Mouse (Mus musculus): ENCODE results near the gene Plcb3. TPM values are rescaled to one million over a fixed set of nuclear protein-coding genes. Genes with fewer than 3 reads are reported as not detected.
A peak's percentile ranks its signal among the peaks of the same experiment; 100 is the strongest.

The Plcb3 gene
- total RNA-seq, 2 experiments from 2014 or later = 16.4 to 18.4 TPM

DNA sequence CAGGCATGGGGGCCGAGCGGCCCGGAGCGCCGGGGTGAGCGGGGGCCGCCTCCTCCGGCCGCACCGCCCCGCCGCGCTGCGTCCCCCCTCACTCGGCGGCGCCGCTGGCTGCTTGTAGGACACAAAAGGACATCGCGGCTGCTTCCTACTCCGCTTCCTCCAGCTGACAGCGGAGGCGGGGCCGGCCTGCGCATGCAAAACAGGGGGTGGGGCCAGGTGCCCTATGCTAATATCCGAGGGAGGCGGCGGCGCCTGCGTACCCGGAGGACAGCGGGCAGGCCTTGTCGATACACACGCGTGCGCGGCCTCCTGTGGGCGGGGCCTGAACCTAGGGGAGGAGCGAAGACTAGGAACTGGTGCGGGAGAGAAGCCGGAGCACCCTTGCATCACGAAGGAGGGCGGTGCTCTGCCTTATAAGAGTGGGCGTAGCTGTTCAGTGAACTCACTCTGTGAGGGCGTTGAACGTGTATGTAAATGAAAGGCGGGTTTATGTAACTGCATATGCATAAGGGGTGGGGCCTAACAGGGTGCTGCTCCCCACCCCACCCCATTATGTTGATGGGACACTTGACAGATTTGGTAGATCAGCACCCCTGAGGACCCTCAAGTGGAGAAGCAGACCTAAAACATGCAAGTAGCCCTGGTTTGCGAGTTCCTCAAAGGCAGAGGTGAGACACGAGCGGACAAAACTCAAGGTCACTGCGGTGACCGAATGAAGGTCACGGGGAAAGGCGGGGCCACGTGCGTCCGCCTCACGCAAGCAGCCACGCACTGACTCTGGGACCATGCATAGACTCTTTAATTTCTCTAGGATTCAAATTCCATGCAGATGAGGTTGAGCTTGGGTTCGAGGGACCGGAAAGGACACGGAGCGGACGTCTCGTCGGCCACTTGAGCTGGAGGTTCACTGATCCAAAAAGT lies 54.4 kb downstream of the Plcb3 start, which contains the start of gene Esrra:
Gene Esrra (minus strand): TSS at position 167 of the 921 bp plus-strand sequence.
- peak; percentile 99 for DNase-seq (ENCODE audit: low spot score in 2 of 2)

DNA sequence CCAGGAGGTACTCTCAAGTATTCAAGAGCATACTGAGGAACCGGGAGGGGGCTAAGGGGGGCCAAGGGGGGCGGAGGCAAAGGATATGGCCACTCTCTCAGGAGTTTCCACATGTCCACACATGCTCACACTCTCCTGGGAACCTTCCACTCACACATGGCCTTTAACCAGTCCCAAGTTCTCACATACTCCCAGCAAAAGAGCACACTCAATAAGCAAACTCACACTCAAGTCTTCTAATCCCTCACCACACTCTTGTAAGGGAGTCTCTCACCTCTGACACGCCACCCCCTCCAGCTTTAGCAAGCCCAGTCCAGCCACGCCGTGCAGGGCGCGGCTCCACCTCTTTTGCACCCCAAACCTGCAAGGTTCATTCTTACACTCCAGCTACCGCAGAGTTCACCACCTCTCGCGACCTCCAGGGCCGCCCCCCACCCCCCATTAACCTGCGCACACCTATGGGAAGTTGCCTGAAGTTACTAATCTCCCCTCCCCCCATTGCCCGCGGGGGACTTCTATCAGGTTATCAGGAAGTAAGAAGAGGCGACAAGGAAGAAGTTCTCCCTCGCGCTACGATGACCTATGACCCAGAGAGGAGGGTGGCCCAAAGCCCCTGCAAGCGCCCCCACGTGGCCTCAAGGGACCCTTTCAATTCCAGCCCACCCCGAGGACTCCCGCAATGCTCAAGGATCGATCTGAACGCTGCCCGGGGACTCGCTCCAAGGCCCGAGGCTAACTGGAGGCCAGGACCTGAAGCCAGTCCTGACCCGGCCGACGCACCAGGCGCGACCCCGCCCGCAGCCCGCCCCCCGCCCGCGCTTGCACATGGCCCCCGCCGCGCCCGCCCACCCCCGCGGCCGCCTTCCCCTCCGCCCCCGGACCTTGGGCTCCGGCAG lies 55.3 kb downstream of the Plcb3 start:
- DNase-seq (ENCODE audit: low spot score in 2 of 2) = peak in 1 of 2 experiments; percentile 67

DNA sequence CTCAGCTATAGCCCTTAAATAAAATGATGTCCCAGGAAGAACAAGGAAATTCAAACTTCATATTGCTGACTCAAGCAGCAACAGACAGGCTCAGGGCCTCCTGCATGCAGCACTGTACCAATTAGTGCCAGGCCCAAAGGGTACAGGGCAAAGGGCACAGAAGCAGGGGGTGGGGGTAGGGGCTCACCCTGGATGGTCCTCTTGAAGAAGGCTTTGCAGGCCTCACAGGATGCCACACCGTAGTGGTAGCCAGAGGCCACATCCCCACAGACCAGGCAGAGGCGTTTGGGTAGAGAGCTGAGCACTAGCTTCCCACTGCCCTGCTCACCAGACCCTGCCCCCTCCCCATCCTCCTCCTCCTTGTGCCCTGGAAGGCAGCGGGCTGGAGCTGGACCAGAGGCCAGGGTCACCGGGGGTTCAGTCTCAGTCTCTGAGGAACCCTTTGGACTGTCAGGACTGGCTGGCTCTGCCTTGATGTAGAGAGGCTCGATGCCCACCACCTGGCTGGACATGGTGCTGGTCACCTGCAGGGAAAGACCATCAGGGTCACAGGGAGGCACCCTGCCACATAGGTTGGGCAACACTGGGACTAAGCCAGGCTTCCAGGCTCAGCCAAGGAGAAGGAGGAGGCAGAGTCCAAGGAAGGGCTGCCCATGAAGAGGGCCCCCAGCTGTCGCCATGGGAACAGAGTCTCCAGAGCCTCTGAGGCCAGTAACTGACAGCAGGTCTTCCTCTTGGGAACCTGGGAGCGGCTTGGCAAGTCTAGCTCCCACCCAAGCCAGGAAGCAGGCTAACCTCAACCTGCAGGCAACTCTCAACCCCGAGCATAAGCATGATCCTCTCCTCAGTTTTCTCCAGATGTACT lies 56.2 kb downstream of the Plcb3 start:
- no peak for DNase-seq (ENCODE audit: low spot score in 2 of 2)

DNA sequence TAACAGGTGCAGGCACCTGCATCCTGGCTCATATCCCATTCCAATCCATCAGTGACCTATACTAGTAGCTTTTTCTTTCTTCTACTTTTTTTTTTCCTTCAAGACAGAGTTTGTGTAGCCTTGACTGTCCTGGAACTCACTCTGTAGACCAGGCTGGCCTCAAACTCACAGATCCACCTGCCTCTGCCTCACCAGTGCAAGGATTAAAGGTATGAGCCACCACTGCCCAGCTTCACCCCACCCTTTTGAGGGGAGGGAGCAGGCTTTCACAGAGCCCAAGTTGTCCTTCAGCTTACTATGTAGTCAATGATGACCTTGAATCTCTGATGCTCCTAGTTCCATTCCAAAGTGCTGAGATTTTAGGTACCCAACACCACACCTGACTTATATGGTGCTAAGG lies 56.8 kb downstream of the Plcb3 start:
- DNase-seq (ENCODE audit: low spot score in 2 of 2) = no peak

DNA sequence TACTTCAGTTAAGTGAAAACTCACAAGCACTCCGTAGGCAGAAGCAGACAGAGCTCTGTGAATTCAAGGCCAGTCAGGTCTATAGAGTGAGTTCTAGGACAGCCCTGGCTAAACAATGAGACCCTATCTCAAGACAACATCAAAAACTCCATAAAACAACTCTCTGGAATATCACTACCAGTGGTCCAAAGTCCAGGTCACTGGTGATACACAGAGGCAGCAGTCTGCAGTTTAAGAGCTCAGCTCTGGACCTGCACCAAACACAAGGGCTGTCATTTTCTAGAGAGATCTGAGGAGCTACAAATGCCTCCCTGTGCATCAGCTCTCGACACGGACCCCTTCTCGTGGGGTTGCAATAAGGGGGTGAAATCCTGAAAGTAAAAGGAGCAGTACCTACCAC lies 57.9 kb downstream of the Plcb3 start:
- DNase-seq (ENCODE audit: low spot score in 2 of 2) = no peak

DNA sequence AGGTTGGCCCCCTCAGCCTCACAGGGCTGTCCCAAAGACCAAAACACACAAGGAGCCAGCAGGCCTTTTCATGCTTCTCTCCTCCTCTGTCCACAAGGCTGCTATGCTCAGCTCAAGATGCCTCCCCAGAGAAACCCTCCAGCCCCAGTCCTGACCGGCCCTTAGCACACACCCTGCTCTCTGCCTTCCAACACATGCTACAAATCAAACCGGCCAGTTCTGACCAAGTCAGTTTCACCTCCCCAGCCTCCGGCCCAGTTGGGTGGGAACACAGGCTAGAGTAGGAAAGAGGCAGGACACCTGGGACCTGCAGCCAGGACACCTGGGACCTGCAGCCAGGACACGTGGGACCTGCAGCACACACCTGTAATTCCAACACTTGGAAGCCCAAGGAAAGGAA lies 59.8 kb downstream of the Plcb3 start:
- DNase-seq (ENCODE audit: low spot score in 2 of 2) = no peak

DNA sequence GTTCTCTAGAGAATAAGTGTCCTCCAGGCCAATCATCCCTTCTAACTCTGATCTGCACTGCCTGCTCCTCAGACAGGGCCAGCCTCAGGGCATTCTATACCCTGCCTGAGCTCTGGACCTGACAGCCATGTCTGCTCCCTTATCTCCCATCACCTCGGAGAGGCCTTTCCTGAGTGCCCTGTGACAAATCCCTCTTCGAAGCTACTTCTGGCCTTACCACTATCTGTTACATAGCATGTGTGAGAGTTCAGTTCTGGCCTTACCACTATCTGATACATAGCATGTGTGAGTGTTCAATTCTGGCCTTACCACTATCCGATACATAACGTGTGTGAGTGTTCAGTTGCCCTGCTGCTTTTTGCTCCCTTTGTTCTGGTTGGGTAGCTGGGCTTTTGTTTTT lies 61.0 kb downstream of the Plcb3 start:
- DNase-seq (ENCODE audit: low spot score in 2 of 2) = no peak

DNA sequence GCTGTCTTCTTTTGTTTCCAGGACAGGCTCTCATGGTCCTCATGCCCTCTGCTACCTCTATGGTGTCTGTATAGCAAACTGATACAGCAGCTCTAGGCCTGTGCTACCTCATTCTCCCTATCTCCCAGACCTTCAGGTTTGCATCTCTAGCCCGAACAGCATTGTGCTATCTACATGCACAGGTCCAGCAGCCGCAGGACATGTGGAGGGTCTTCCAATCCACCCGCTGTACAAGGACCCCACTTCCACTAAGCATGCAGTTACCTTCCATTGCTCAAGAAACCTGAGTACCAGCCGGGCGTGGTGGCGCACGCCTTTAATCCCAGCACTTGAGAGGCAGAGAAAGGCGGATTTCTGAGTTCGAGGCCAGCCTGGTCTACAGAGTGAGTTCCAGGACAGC lies 61.7 kb downstream of the Plcb3 start:
- no peak for DNase-seq (ENCODE audit: low spot score in 2 of 2)

DNA sequence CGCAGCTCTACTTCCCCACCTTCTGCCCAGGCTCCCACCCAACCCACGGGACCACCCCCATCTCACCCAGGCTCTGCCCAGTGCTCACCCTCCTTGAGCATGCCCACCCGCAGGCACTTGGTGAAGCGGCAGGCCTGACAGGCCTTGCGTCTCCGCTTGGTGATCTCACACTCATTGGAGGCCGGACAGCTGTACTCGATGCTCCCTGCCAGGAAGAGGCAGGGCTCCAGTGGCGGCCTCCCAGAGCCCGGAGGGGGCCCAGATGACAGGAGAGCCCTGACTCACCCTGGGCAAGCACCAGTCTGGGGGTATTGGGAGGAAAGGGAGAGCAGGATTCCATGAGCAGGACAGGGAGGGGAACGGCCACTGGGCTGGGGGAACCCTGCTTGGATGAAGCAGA lies 62.3 kb downstream of the Plcb3 start:
- no peak for DNase-seq (ENCODE audit: low spot score in 2 of 2)

DNA sequence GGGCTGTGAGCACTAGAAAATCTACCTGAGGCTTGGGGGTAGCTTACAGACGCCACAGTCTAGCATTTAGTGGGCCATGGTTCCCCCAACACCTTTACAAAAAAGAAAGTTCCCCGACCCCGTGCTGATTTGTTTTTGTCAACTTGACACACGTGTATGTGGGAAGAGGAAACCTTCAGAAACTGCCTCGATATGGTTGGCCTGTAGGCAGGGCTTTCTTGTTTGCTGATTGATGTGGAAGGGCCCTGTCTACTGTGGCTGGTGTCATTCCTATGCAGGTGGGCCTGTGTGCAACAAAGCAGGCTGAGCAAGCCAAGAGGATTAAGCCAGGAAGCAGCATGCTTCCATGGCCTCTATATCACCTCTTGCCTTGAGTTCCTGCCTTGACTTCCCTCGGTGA lies 63.2 kb downstream of the Plcb3 start:
- no peak for DNase-seq (ENCODE audit: low spot score in 2 of 2)

DNA sequence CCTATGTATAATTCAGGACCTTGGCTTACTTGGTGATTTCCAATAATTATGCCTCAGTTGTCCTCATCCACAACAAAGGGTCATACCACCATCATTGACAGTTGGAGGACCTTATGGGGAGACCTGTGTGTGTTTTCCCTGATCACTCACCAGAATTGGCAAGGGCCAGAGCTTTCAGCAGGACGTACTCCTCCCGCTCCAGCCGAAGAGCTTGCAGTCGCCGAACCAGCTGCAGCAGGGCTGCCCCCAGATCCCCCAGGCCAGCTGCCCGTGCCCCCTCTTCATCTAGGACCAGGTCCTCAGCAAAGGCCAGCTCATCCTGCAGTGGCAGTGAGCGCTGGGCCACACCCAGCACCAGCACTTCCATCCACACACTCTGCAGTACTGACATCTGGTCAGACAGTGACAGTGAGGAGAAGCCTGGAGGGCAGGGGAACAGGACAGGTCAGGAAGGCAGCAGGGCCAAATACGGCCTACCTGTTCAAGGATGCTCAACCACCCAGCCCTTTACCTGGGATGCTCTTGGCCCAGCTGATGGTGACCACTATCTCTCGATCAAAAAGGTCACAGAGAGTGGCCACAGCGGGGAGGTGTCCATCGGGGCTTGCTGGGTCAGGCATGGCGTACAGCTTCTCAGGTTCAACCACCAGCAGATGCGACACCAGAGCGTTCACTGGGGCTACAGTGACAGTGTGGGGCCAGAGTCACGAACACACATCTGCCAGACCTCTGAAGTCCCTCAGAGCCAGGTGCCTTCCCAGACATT lies 63.9 kb downstream of the Plcb3 start:
- DNase-seq (ENCODE audit: low spot score in 2 of 2) = no peak

DNA sequence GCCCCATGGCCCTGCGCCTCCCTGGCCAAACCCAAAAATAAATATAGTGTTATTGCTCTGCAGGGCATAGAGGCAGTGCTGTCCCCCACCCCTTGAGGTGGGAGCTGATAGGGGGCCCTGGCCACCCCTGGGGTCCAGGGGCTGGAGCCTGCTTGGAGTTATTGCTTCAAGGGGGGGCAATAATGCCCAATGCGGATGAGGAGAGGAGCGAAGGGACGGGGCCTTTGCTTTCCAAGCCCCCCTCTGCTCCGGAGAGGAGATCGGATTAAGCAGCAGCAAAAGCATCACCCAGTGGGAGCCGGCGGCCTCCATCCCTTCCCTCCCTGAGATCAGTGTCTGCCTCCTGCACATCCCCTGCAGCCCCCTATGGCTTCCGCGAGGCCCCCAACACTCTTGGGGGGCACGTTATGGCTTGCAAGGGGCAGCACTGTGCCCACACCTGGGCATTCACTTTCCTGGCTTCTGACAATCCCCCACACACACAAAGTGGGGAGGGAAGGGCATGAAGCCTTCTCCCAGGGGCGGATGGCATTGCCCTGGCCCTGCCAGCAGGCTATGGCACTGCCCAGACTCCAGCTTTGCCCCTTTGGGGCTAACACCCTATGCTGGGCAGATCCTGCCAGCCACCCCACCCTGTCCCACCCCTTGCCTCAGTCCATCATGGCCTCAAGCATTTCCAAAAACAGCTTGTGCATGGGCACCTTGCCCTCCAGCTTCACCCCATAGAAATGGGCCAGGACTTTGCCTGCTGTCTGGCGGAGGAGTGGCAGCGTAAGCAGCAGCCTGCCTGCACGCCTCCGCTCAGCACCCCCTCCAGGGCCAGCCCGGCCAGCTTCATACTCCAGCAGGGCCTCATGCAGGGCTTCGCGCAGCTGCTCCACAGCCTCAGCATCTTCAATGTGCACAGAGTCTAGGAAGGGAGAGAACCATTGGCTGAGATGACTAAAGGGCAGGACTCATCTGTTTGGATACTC lies 64.9 kb downstream of the Plcb3 start:
- DNase-seq (ENCODE audit: low spot score in 2 of 2) = no peak

DNA sequence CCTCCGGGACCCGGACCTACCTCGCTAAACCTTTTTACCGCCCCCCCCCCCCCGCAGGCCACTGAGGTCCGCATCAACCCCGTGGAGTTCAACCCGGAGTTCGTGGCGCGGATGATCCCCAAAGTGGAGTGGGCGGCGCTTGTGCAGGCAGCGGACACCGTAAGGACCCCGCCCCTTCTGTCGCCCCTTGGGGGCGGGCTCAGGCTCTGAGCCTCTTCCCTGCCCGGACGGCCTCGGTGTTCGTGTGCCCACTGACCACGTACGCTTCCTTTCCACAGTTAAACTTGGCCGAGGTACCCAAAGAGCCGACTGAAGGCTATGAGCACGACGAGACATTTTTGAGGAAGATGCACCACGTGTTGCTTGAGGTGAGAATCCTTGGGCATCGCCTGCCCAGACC lies 66.0 kb downstream of the Plcb3 start:
- peak in 1 of 2 experiments; percentile 45 for DNase-seq (ENCODE audit: low spot score in 2 of 2)

DNA sequence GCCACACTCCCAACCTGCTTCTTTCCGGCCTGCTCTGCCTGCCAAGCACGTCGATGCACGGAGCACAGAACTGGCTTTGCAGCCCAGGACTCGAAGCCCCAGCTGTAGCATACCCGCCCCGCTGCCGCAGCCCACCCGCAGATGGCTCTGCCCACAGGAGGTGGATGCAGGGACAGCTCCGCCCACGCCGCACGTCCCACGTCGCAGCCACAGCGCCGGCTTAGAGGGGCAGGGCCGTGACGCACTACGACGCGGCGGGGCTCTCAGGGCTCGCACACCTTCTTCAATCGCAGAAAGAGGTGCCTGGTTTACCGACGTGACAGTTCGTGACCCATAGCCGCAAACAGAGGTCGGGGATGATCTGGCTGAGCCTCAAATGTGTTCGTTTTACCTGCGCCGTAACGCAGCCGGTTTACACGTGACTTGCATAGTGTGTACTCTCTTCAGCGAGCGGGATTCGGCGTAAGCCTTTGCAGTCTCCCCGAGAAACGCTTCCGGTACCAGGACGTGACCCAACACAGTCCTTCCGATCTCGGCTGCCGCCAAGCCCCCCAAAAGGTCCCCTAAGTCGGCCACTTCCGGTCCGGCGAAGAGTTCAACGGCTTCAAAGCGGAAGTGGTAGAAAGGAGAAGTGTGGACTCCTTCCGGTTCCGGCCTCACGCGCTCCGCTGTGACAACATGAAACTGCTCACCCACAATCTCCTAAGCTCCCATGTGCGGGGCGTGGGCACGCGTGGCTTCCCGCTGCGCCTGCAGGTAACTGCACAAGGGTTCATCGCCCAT lies 66.6 kb downstream of the Plcb3 start, which contains the start of the genes Trmt112 and Prdx5:
Gene Trmt112 (plus strand): TSS at position 192 of the 783 bp plus-strand sequence.
Gene Prdx5 (minus strand): TSS at position 600 of the 783 bp plus-strand sequence.
- DNase-seq (ENCODE audit: low spot score in 2 of 2) = peak; percentile 87 to 91

DNA sequence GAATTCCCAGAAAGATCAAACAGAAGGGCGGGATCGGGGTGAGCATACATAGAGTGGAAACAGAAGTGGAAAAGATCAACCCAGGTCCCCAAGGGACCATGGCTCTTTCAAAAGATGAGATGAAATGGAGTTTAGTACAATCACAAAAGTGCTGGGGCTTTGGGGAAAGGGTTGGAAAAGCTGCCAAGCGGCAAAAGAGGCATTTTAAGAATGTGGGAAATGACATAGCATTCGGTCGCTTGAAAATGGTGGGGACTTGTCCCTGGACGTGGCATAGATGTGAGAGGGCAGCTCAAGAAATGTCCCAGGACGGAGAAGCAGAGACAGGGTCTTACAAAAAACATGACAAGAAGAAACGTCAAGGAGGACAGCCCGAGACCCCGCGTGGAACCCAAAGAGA lies 67.2 kb downstream of the Plcb3 start:
- DNase-seq (ENCODE audit: low spot score in 2 of 2) = no peak

DNA sequence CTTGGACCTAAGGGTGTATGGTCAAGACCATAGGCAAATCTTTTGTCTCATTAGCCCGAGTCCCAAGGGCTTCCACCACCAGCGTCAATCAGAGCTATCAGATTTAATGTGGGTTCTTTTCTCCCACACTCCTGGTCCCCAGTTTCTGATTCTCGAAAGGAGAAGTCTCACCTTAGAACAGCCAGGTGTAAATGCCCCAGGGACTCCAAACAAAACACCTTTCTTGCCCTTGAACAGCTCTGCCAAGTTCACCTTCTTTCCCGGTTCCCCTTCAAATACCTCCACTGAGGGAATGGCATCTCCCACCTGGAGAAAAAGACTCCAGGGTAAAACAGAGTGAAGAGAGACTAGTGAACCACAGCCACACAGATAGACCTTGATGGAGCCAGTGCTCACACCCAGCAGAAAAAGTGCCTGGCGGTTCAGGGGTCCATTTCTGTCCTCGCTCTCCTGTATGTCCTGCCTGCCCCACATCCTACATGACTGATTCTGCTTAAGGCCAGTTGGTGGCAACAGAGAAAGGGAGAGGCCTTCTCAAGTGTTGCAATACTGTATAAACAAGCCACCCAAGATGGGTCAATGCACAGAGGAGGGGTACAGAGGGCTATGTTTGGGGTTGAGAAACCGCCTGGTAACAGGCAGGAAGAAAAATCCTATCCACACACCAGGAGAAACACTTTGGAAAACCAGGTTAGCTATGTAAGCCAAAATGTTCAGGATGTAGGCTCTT lies 68.3 kb downstream of the Plcb3 start:
- no peak for DNase-seq (ENCODE audit: low spot score in 2 of 2)

DNA sequence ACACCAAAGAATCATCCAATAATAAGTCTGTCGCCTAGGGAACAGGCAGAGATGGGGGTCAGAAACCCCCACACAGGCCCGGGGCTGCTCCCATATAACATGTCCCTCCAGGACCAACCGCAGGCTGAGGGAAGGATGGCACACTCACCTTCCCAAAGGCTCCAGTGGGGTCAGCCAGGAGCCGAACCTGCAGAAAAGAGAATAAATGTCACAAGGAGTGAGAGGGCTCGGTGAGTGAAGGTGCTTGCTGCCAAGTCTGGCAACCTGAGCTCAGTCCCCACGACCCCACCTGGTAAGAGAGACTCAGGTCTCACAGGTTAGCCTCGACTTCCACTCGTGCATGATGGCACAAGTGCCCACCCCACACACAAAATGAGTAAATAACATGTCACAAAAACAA lies 69.2 kb downstream of the Plcb3 start:
- DNase-seq (ENCODE audit: low spot score in 2 of 2) = no peak
